Mouse (Mus musculus) lung, postnatal 14 days (tissue): Measurements from ENCODE around the gene Tnp2.

ENCODE experiments used
- DNase-seq: peaks from one replicate; pipeline ENCODE4 v3.0.0; 2021

The Tnp2 gene

DNA sequence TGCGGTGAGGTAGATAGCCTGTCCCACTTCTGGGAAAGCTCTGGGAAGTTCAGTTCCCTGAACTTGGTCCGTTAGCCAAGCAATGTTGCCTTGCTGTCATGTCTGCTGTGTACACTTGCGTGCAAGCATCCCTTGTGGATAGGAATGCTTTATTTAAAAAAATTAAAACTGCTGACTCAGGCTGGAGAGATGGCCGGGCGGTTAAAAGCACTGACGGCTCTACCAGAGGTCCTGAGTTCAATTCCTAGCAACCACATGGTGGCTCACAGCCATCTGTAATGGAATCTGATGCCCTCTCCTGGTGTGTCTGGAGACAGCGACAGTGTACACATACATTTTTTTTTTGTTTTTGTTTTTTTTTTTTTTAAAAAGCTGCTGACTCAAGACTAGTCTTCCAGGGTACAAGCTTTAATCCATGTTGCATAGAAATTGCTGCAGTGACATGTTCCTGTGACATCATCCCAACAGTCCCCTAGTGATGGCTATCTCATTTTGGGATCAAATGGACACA lies 857 bp downstream of the Tnp2 start:
- DNase-seq: no peak

- DNase-seq: no peak
Measured at GRCm38 (mm10) chr16:10786782-10787547, 1.5 kb downstream of the Tnp2 start.

DNA sequence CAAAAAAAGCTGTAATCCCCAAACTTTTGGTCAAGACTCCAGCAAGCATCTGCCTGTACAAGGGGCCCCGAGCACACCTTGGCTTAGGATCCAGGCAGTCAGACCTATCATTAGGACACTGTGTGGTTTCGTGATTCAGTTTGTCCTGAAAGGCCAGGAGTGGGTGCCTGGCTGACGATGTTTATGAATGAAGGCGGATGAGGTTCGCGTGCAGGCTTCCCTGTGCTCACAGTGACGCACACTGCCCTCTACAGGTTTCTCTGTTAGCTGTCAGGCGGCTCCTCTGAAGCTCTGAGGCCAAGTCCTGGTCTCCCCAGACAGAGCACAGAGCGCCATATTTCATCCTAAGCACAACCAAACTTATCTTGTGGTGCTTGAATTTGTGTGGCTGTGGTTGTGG lies 2.2 kb downstream of the Tnp2 start:
- peak; percentile 86 for DNase-seq

- DNase-seq: peak; percentile 91
Measured at GRCm38 (mm10) chr16:10785371-10786231, 2.9 kb downstream of the Tnp2 start, which contains the start of gene Socs1. TSS of gene Socs1 (minus strand) at chr16:10785536.

GRCm38 (mm10) chr16:10784793-10785370 lies 3.6 kb downstream of the Tnp2 start:
- peak; percentile 94 for DNase-seq

DNA sequence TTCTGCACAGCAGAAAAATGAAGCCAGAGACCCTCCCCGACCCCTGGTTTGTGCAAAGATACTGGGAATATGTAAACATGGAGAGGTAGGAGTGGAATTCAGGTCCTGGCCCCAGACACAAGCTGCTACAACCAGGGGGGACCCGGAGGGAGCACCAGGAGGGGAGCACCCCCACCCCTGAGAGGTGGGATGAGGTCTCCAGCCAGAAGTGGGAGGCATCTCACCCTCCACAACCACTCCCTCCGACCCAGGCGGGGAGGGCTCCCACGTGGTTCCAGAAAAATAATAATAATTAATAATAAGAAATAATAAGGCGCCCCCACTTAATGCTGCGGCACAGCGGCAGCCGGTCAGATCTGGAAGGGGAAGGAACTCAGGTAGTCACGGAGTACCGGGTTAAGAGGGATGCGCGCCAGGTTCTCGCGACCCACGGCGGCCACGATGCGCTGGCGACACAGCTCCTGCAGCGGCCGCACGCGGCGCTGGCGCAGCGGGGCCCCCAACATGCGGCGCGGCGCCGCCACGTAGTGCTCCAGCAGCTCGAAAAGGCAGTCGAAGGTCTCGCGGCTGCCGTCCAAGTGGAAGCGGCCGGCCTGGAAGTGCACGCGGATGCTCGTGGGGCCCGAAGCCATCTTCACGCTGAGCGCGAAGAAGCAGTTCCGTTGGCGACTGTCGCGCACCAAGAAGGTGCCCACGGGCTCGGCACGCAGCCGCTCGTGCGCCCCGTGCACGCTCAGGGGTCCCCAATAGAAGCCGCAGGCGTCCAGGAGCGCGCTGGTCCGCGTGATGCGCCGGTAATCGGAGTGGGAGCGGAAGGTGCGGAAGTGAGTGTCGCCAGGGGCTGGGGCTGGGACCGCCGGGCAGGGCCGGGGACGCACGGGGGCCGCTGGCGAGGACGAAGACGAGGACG lies 4.3 kb downstream of the Tnp2 start:
- DNase-seq: peak; percentile 46

DNA sequence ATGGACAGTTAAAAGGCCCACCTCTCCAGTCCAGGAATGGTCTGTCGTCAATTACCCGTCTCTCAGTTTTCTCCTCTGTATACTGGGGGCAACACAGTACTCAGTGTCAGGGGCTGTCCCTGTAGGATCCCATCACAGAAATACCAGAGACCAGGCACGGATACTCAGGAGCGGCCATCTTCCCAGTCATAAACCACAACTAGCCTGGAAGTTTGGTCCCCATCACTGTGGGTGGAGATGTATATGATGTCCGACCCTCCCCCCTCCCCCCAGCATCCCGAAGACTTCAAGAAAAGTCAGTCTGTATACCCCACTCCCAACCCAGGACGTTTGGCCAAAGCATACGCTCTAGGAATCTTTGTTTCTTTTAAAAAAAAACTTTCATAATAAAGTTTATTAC lies 5.0 kb downstream of the Tnp2 start:
- DNase-seq: no peak

- DNase-seq: no peak
Measured at GRCm38 (mm10) chr16:10783152-10783434, 5.4 kb downstream of the Tnp2 start.

- DNase-seq: no peak
Measured at GRCm38 (mm10) chr16:10782377-10783151, 5.9 kb downstream of the Tnp2 start.

GRCm38 (mm10) chr16:10781862-10782371 lies 6.5 kb downstream of the Tnp2 start:
- DNase-seq: no peak

GRCm38 (mm10) chr16:10780631-10781120 lies 7.8 kb downstream of the Tnp2 start:
- DNase-seq: no peak

DNA sequence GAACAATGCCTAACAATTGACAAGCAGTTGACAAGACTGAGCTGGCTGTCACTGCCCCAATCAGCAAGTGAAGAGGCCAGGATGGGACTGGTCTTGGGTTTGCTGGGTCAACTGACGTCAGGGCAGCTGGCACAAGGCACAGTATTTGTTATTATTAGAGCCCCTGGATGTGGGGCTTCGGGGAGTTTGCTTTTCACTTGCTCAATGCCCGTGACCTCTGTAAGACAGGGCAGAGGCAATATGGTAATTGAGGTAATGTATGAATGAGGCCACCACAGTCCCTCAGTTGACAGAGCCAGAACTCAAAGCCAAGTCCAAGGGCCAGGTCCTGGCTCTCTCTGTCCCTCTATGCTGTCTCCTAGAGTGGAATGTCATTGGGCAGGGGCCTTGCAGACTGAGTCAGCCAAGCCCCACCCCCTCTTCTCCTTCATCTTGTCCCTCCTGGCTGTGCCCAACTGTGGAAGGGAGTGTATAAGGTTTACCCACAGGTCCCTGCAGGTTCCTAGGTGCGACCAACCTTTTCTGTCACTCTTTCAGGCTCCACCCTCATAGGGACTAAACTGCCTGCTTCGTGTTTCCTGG lies 10.8 kb downstream of the Tnp2 start:
- DNase-seq: no peak

GRCm38 (mm10) chr16:10776322-10776721 lies 12.1 kb downstream of the Tnp2 start:
- DNase-seq: no peak

DNA sequence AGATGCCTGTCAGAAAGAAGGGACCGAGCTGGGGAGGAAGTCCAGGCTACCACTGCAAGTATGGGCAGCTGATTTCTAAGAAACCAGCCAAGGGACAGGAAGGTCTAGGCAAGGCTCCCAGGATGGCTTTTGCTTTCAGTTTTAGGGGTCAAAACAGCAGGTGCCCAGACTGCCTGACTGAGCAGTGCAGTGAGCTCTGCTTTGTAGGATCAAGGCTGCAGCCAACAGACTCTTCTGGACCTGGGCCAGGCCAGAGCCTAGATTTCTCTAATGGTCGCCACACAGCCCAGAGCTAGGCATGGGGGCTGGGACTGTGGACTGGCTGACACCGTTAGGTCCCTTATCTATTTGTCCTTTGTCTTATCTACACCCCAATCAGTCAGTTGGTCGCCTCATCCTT lies 13.7 kb downstream of the Tnp2 start:
- DNase-seq: no peak

- DNase-seq: no peak
Measured at GRCm38 (mm10) chr16:10773543-10773942, 14.9 kb downstream of the Tnp2 start.

GRCm38 (mm10) chr16:10771769-10772510 lies 16.5 kb downstream of the Tnp2 start:
- no peak for DNase-seq

DNA sequence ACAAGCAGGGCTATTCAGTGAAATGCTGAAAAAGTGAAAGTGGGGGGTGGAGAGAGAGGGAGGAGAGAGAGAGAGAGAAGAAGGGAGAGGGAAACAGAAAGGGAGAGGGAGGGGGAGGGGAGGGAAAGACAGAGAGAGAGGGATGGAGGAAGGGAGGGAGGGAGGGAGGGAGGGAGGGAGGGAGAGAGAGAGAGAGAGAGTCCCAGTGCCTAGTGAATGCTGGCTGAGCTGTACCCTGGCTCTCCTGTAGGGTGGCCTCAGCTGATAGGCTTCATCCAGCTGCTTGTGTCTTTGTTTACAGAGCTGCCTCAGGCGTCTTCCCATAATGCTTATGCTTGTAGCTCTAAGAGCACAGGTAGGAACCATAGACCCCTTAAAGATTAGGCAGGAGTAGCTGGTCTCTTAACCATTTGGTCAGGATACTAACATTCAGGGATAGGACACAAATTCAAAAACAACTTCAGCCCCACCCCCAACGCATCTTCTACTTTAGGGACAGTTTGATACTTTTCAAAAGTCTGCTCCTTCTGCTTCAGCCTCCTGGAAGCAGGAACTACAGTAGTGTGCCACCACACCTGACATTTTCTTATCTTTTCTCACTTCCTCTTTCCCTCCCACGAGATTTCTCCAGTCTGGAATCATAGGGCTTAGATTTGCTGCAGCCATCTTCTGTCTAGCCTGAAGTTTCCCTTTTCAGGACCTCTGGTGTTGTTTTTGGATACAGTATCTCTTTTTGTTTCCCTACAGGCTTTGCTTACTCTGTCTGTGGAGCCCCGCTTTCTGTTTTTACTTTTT lies 17.7 kb downstream of the Tnp2 start:
- no peak for DNase-seq

DNA sequence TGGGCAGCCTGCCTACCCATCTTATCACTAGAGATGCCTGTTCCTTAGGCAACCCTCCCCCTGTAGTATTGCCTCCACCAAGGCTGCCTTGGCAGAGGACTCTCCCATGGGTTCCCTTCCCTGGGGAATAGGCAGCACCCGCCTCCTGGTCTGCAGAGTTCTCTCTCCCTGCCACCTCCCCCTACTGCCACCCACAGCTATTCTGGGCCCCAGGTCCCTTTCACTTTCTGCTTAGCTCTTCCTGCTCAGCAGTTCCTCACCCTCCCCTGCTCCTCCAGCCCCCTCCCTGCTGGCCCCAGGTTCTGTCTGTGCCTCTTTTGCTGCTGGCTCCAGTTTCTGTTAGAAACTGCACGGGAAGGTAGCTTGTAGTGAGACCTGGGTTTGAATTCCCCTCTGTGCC lies 18.8 kb downstream of the Tnp2 start:
- no peak for DNase-seq

DNA sequence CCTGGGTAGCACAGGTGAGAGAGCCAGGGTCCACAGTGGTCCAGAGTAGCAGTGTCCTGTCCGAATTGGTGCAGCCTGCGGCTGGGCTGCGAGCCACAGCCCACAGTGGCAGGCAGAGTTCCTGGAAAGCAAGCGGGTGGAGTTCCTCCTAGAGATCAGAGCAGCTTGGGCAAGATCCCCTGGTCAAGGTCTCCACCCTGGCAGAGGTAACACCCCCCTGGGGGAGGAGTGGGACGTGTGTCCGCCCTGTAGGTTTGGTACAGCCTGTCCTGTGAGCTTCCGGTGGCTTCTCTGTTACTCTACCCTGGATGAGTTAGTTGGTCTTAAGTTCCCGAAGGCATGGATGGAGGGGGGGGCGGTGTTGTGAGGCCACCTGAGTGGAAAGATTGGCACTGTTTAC lies 19.6 kb downstream of the Tnp2 start:
- DNase-seq: no peak
